Mouse (Mus musculus): ENCODE data around the gene Xpot. TPM values are rescaled to one million over a fixed set of nuclear protein-coding genes. Genes with fewer than 3 reads are reported as not detected.

The Xpot gene
- total RNA-seq, 1 experiment = 129 TPM

DNA sequence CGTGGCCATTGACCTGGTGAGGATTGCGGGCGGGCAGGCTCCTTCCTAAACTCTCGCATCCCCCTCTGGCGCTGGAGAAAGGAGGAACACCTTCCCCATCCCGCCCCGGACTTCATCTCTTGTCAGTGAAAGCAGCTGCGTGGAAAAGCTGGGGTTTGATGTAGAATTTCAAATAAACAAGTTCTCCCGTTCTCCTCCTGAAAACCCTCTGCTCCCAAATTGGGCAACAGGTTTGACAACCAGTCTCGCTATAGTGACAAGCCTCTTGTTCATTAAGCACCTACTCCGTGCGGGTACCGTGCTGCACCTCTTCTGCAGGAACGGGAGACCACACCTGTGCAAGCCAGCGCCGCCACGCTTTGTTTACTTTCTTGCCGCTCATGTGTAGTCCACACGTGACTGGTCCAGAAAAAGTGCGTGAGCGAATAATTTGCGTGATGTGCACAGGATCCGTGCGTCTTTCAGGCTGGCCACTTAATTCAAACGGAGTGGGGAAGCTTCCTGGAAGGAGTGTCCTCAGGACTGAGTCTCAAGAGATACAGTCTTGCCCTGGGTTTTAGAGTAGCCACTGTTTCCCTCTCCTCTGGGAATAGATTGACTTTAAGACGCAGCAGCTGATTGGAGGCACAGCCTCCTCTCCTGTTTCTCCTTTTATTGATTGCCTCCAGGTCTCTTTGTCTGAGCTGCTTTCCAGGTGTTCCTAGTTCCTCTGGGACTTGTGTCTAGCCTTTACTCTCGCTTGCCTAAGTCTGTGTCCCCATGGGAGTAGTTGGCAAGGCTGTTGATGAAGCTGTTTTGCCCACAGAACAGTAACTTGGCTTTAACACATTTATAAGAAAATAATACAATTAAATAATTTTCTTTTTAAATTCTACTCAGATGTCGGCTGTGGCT is 16.2 kb upstream of the Xpot start:
- no peak for DNase-seq (ENCODE audit: low read depth, low spot score)
- no peaks in the 10 kb centered on the region for H3K36me3 ChIP-seq (ENCODE audit: control insufficient read depth, insufficient read depth, low read length, poor library complexity, severe bottlenecking)
- TF ChIP-seq HCFC1 (IDR thresholded peaks at IDR 0.05; ENCODE audit: borderline replicate concordance, insufficient read depth, low read length) (no peak), CHD2 (IDR thresholded peaks at IDR 0.05; ENCODE audit: low read depth, low read length) (no peak), ZC3H11A (IDR thresholded peaks at IDR 0.05; ENCODE audit: borderline replicate concordance, low read depth, low read length) (no peak), ZNF384 (IDR thresholded peaks at IDR 0.05; ENCODE audit: low read depth, low read length) (no peak), MAFK (IDR thresholded peaks at IDR 0.05; ENCODE audit: insufficient read depth, low read depth, low read length) (no peak)
- peaks cover 0 to 6% of the 10 kb centered on the region in 2 experiments; a peak in 1 of 4 replicates for H3K4me1 ChIP-seq (ENCODE audit: control insufficient read depth in 2 of 2, insufficient read depth in 2 of 2, low read length in 2 of 2, poor library complexity in 1 of 2)
- H3K27ac ChIP-seq (ENCODE audit: insufficient read depth, low read depth, low read length, poor library complexity, severe bottlenecking) = no peak overlapping the region
- H3K4me3 ChIP-seq (ENCODE audit: insufficient read depth in 1 of 2, low read depth in 1 of 2, low read length in 2 of 2, poor library complexity in 1 of 2, severe bottlenecking in 1 of 2) = peak overlapping the region; percentile 74 to 77
- no peaks in the 10 kb centered on the region for H3K9me3 ChIP-seq (ENCODE audit: control insufficient read depth, insufficient read depth, low read depth, low read length)
- H3K9ac ChIP-seq (ENCODE audit: insufficient read depth, low read depth, low read length, poor library complexity, severe bottlenecking) = peak overlapping the region; percentile 64
- in situ Hi-C loops (cut with MboI; ENCODE audit: low sequenced_read_pairs in 2 of 2, unreplicated experiment in 2 of 2) = no loop called here

DNA sequence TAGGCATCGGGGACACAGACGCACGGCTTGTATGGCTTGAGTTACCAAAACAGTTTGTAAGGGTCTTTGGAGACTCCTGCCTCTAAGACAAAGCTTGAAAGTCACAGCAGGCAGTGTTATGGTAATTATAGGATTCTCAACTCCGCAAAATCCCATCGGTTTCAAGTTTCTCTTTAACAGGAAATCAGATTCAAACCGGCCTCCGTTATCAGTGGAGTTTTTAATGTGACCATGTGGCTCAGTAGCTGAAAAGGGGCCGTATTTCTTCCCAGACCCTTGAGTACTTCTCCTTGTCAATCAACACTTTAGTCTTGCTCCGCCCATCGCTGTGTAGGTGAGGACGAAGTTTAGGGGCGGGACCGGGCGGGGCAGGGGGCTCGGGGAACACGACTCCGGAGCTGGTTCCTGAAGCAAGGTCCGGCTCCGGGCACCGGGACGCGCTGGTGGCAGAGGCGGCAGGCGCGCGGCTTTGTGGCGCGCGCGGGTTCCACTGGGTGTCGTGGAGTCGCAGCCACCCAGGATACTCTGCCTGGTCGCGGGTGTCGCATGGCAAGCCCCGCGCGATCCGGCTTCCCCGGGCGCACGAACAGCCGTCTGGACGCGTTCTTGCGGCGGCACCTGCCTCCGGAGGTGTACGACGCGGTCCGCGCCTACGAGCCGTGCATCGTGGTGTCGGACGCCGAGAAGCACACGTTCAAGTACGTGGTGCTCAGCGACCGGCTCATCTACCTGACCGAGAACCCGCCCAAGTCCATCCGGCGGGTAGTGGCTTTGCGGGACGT is 15.3 kb upstream of the Xpot start, which contains the start of gene D930020B18Rik:
D930020B18Rik (plus strand) TSS at position 317 of the 782 bp plus-strand sequence.
- Histone ChIP-seq H3K9ac (ENCODE audit: insufficient read depth, low read depth, low read length, poor library complexity, severe bottlenecking) (peak within 1 kb of the TSS; percentile 64), H3K36me3 (ENCODE audit: control insufficient read depth, insufficient read depth, low read length, poor library complexity, severe bottlenecking) (no peaks in the 10 kb centered on the region), H3K9me3 (ENCODE audit: control insufficient read depth, insufficient read depth, low read depth, low read length) (no peaks in the 10 kb centered on the region), H3K27ac (ENCODE audit: insufficient read depth, low read depth, low read length, poor library complexity, severe bottlenecking) (no peak within 1 kb of the TSS), H3K4me3 (ENCODE audit: insufficient read depth in 1 of 2, low read depth in 1 of 2, low read length in 2 of 2, poor library complexity in 1 of 2, severe bottlenecking in 1 of 2) (peak within 1 kb of the TSS; percentile 74 to 77), H3K4me1 (ENCODE audit: control insufficient read depth in 2 of 2, insufficient read depth in 2 of 2, low read length in 2 of 2, poor library complexity in 1 of 2) (peaks cover 0 to 6% of the 10 kb centered on the region in 2 experiments; a peak in 1 of 4 replicates)
- in situ Hi-C loops (cut with MboI; ENCODE audit: low sequenced_read_pairs in 2 of 2, unreplicated experiment in 2 of 2) = no loop called here
- peak; percentile 67 for DNase-seq (ENCODE audit: low read depth, low spot score)
- TF ChIP-seq HCFC1 (IDR thresholded peaks at IDR 0.05; ENCODE audit: borderline replicate concordance, insufficient read depth, low read length) (peak; percentile 20; the same call in 1 of the 2 replicates), MAFK (IDR thresholded peaks at IDR 0.05; ENCODE audit: insufficient read depth, low read depth, low read length) (no peak), ZNF384 (IDR thresholded peaks at IDR 0.05; ENCODE audit: low read depth, low read length) (no peak), CHD2 (IDR thresholded peaks at IDR 0.05; ENCODE audit: low read depth, low read length) (no peak), ZC3H11A (IDR thresholded peaks at IDR 0.05; ENCODE audit: borderline replicate concordance, low read depth, low read length) (no peak)

- Histone ChIP-seq H3K36me3 (ENCODE audit: control insufficient read depth, insufficient read depth, low read length, poor library complexity, severe bottlenecking) (no peaks in the 10 kb centered on the region), H3K4me1 (ENCODE audit: control insufficient read depth in 2 of 2, insufficient read depth in 2 of 2, low read length in 2 of 2, poor library complexity in 1 of 2) (peaks cover 0 to 6% of the 10 kb centered on the region in 2 experiments; a peak in 1 of 4 replicates), H3K4me3 (ENCODE audit: insufficient read depth in 1 of 2, low read depth in 1 of 2, low read length in 2 of 2, poor library complexity in 1 of 2, severe bottlenecking in 1 of 2) (peak overlapping the region in 1 of 2 experiments; percentile 74; a peak in 1 of 4 replicates), H3K9me3 (ENCODE audit: control insufficient read depth, insufficient read depth, low read depth, low read length) (no peaks in the 10 kb centered on the region), H3K9ac (ENCODE audit: insufficient read depth, low read depth, low read length, poor library complexity, severe bottlenecking) (no peak overlapping the region), H3K27ac (ENCODE audit: insufficient read depth, low read depth, low read length, poor library complexity, severe bottlenecking) (no peak overlapping the region)
- in situ Hi-C loops (cut with MboI; ENCODE audit: low sequenced_read_pairs in 2 of 2, unreplicated experiment in 2 of 2) = no loop called here
- no peak for DNase-seq (ENCODE audit: low read depth, low spot score)
- no peak for TF ChIP-seq ZC3H11A (IDR thresholded peaks at IDR 0.05; ENCODE audit: borderline replicate concordance, low read depth, low read length)
Observed at GRCm38 (mm10) chr10:121640944-121641271, 14.8 kb upstream of the Xpot start.

DNA sequence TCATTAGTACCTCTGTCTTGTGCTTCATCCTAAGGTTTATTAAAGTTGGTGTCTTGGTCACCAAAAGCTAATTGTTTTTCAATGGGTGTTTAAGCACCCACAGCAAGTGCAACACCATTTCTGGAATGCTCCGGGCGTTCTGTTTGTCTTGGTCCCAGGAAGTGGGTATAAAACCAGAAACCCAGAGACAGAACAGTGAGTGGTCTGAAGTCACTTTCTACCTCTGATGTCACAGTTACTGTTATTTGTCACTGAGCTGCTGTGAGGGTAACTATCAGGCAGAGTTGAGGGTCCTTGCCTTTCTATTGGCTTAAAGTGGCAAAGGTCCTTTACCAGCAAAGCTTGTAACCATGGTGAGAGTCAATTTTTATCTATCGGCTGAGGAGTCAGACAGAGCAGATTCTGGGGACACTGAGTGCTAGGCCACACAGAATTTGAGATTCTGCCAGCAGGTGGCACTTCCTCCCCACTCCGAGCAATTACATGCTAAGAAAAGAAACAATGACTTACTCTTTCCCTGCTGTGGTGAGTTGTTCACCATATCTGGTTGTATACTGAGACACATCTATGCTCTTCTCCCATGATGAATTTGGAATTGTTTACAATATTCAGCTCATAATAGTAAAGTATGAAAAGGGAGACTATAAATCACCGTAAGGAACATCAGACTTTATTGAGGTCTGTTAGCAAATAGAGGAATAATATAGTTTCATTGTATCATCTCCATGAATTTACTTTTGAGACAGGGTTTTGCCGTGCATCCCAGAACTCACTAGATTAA is 14.2 kb upstream of the Xpot start:
- in situ Hi-C loops (cut with MboI; ENCODE audit: low sequenced_read_pairs in 2 of 2, unreplicated experiment in 2 of 2) = no loop called here
- no peak overlapping the region for H3K4me3 ChIP-seq (ENCODE audit: insufficient read depth in 1 of 2, low read depth in 1 of 2, low read length in 2 of 2, poor library complexity in 1 of 2, severe bottlenecking in 1 of 2)

More for the DNA sequence above, 14.2 kb upstream of the Xpot start:
- no peak for TF ChIP-seq ZNF384 (IDR thresholded peaks at IDR 0.05; ENCODE audit: low read depth, low read length)
- no peak for TF ChIP-seq CHD2 (IDR thresholded peaks at IDR 0.05; ENCODE audit: low read depth, low read length)
- TF ChIP-seq MAFK (IDR thresholded peaks at IDR 0.05; ENCODE audit: insufficient read depth, low read depth, low read length) = no peak
- TF ChIP-seq HCFC1 (IDR thresholded peaks at IDR 0.05; ENCODE audit: borderline replicate concordance, insufficient read depth, low read length) = no peak
- no peak for TF ChIP-seq ZC3H11A (IDR thresholded peaks at IDR 0.05; ENCODE audit: borderline replicate concordance, low read depth, low read length)
- H3K36me3 ChIP-seq (ENCODE audit: control insufficient read depth, insufficient read depth, low read length, poor library complexity, severe bottlenecking) = no peaks in the 10 kb centered on the region
- no peak overlapping the region for H3K27ac ChIP-seq (ENCODE audit: insufficient read depth, low read depth, low read length, poor library complexity, severe bottlenecking)
- peaks cover 0 to 6% of the 10 kb centered on the region in 2 experiments; a peak in 1 of 4 replicates for H3K4me1 ChIP-seq (ENCODE audit: control insufficient read depth in 2 of 2, insufficient read depth in 2 of 2, low read length in 2 of 2, poor library complexity in 1 of 2)
- no peak for DNase-seq (ENCODE audit: low read depth, low spot score)
- H3K9me3 ChIP-seq (ENCODE audit: control insufficient read depth, insufficient read depth, low read depth, low read length) = no peaks in the 10 kb centered on the region
- H3K9ac ChIP-seq (ENCODE audit: insufficient read depth, low read depth, low read length, poor library complexity, severe bottlenecking) = no peak overlapping the region
